Mouse (Mus musculus) myocyte (in vitro differentiated cells): Measurements from ENCODE around the gene Myo1d. TPM values are rescaled to one million over a fixed set of nuclear protein-coding genes. Genes with fewer than 3 reads are reported as not detected.
A peak's percentile ranks its signal among the peaks of the same experiment; 100 is the strongest.

Experiments
- H3K27me3 ChIP-seq: one replicate; pipeline ENCODE4 v1.6.1; 2011; ENCODE audit not compliant: control insufficient read depth, insufficient read depth, insufficient read length
- H3K36me3 ChIP-seq: one replicate; pipeline ENCODE4 v1.6.1; 2011; ENCODE audit not compliant: control insufficient read depth, insufficient read depth
- H3K4me2 ChIP-seq: one replicate; pipeline ENCODE4 v1.6.1; 2011; ENCODE audit warnings: low read depth, control low read depth
- H3K4me3 ChIP-seq: one replicate; pipeline ENCODE4 v1.5.1; 2011; ENCODE audit warnings: mild to moderate bottlenecking, control low read depth, moderate library complexity
- H3K79me2 ChIP-seq: one replicate; pipeline ENCODE4 v1.6.1; 2011; ENCODE audit not compliant: control insufficient read depth, insufficient read depth
- H3ac ChIP-seq: one replicate; pipeline ENCODE4 v1.6.1; 2011; ENCODE audit not compliant: control insufficient read depth, insufficient read length
- CEBPB ChIP-seq: IDR thresholded peaks from 2 replicates; pipeline ENCODE4 v1.6.1; 2011; ENCODE audit warnings: mild to moderate bottlenecking, moderate library complexity; ENCODE audit not compliant: poor library complexity, insufficient read depth, severe bottlenecking
- E2F4 ChIP-seq: IDR thresholded peaks from one replicate; pipeline ENCODE4 v1.6.1; 2011; ENCODE audit warnings: mild to moderate bottlenecking, control low read depth, moderate library complexity; ENCODE audit not compliant: insufficient read depth
- MAX ChIP-seq: IDR thresholded peaks from one replicate; pipeline ENCODE4 v1.6.1; 2011; ENCODE audit warnings: low read depth, mild to moderate bottlenecking, control low read depth
- MYOD1 ChIP-seq, 3 experiments: IDR thresholded peaks; one replicate each; pipeline ENCODE4 v1.6.1; 2011; ENCODE audit warnings: control low read depth in 2 of 3, low read depth in 2 of 3, mild to moderate bottlenecking in 2 of 3, moderate library complexity in 1 of 3; ENCODE audit not compliant: insufficient read length in 2 of 3, control insufficient read depth in 1 of 3
- MYOG ChIP-seq, 3 experiments: IDR thresholded peaks; one replicate each; pipeline ENCODE4 v1.6.1; 2011; ENCODE audit warnings: control low read depth in 2 of 3, low read depth in 2 of 3, mild to moderate bottlenecking in 2 of 3; ENCODE audit not compliant: insufficient read length in 2 of 3, control insufficient read depth in 1 of 3, insufficient read depth in 1 of 3
- POLR2A ChIP-seq: IDR thresholded peaks from one replicate; pipeline ENCODE4 v1.6.1; 2011; ENCODE audit warnings: low read depth, mild to moderate bottlenecking, control low read depth, moderate library complexity; ENCODE audit not compliant: insufficient read length
- POLR2AphosphoS2 ChIP-seq: IDR thresholded peaks from one replicate; pipeline ENCODE4 v1.6.1; 2011; ENCODE audit warnings: low read depth, control low read depth; ENCODE audit not compliant: insufficient read length
- REST ChIP-seq: IDR thresholded peaks from one replicate; pipeline ENCODE4 v1.6.1; 2011; ENCODE audit warnings: mild to moderate bottlenecking, control low read depth, moderate library complexity; ENCODE audit not compliant: insufficient read depth, insufficient read length
- SRF ChIP-seq: IDR thresholded peaks from one replicate; pipeline ENCODE4 v1.6.1; 2011; ENCODE audit warnings: low read depth; ENCODE audit not compliant: control insufficient read depth, insufficient read length
- TCF12 ChIP-seq: IDR thresholded peaks from one replicate; pipeline ENCODE4 v1.6.1; 2011; ENCODE audit warnings: mild to moderate bottlenecking, control low read depth; ENCODE audit not compliant: poor library complexity, insufficient read depth, severe bottlenecking
- TCF3 ChIP-seq: IDR thresholded peaks from one replicate; pipeline ENCODE4 v1.6.1; 2011; ENCODE audit warnings: low read depth, control low read depth; ENCODE audit not compliant: insufficient read length
- USF1 ChIP-seq: IDR thresholded peaks from one replicate; pipeline ENCODE4 v1.6.1; 2011; ENCODE audit warnings: low read depth, mild to moderate bottlenecking, control low read depth, moderate library complexity
- polyA plus RNA-seq: library from polyadenylated mRNA; unstranded; fragments of >200 nt; fragmentation: generic; extraction: Trizol; gene quantifications from one replicate; pipeline ENCODE4 v1.2.1, GENCODE M21; 2012; ENCODE audit warnings: missing spikeins

Myo1d gene
- polyA plus RNA-seq, 1 experiment: 10.5 TPM

- Histone ChIP-seq H3K27me3 (no peaks in the 10 kb centered on the region), H3K4me3 (no peak overlapping the region), H3K4me2 (no peak overlapping the region), H3ac (no peak overlapping the region), H3K79me2 (no peaks in the 10 kb centered on the region), H3K36me3 (no peaks in the 10 kb centered on the region)
- TF ChIP-seq MYOD1 (IDR thresholded peaks at IDR 0.05; ENCODE audit: control insufficient read depth in 1 of 3, insufficient read length in 2 of 3, low read depth in 2 of 3): peak in 1 of 3 experiments; percentile 45
- TF ChIP-seq MYOG (IDR thresholded peaks at IDR 0.05; ENCODE audit: control insufficient read depth in 1 of 3, insufficient read depth in 1 of 3, insufficient read length in 2 of 3, low read depth in 2 of 3): no peak
Observed at GRCm38 (mm10) chr11:80505581-80505980, 274.2 kb downstream of the Myo1d start.

GRCm38 (mm10) chr11:80504519-80505385 is 275.1 kb downstream of the Myo1d start:
- H3ac ChIP-seq: no peak overlapping the region
- TF ChIP-seq REST (no peak), POLR2A (no peak), MYOD1 (IDR thresholded peaks at IDR 0.05; ENCODE audit: control insufficient read depth in 1 of 3, insufficient read length in 2 of 3, low read depth in 2 of 3) (peak in 1 of 3 experiments; percentile 65), TCF12 (no peak), MYOG (IDR thresholded peaks at IDR 0.05; ENCODE audit: control insufficient read depth in 1 of 3, insufficient read depth in 1 of 3, insufficient read length in 2 of 3, low read depth in 2 of 3) (no peak), SRF (no peak), TCF3 (no peak)
- no peaks in the 10 kb centered on the region for H3K27me3 ChIP-seq
- no peaks in the 10 kb centered on the region for H3K79me2 ChIP-seq
- no peaks in the 10 kb centered on the region for H3K36me3 ChIP-seq
- H3K4me2 ChIP-seq: no peak overlapping the region
- H3K4me3 ChIP-seq: no peak overlapping the region

GRCm38 (mm10) chr11:80503726-80504452 is 275.9 kb downstream of the Myo1d start:
- TF ChIP-seq TCF3 (no peak), SRF (no peak), REST (no peak), MAX (no peak), TCF12 (no peak)
- Histone ChIP-seq H3K36me3 (no peaks in the 10 kb centered on the region), H3K4me3 (no peak overlapping the region), H3K4me2 (no peak overlapping the region), H3K27me3 (no peaks in the 10 kb centered on the region), H3K79me2 (no peaks in the 10 kb centered on the region), H3ac (no peak overlapping the region)

DNA sequence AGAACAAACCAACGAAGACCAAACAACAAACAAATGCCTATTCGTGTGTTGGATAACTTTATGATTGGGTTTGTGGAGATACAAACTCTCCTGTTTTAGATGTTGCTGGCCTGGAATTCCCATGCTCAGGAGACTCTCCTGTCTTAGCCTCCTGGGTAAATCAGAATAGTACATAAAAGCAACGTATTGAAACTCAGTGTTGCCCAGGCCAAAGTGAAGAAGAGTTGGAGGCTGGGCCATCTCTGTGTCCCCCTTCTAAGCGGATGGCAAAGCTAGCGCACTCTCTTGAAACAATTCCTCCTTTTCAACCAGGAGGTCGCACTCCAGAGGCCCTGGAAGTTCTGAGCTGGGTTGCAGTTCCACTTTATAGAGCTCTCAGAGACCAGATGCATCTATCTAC is 276.5 kb downstream of the Myo1d start:
- Histone ChIP-seq H3ac (no peak overlapping the region), H3K4me2 (no peak overlapping the region), H3K36me3 (no peaks in the 10 kb centered on the region), H3K4me3 (no peak overlapping the region), H3K27me3 (no peaks in the 10 kb centered on the region), H3K79me2 (no peaks in the 10 kb centered on the region)
- TF ChIP-seq MYOG (IDR thresholded peaks at IDR 0.05; ENCODE audit: control insufficient read depth in 1 of 3, insufficient read depth in 1 of 3, insufficient read length in 2 of 3, low read depth in 2 of 3): no peak
- no peak for TF ChIP-seq E2F4
- TF ChIP-seq TCF12: no peak
- no peak for TF ChIP-seq CEBPB
- TF ChIP-seq POLR2A: no peak
- no peak for TF ChIP-seq MAX
- no peak for TF ChIP-seq USF1
- no peak for TF ChIP-seq POLR2AphosphoS2
- no peak for TF ChIP-seq MYOD1 (IDR thresholded peaks at IDR 0.05; ENCODE audit: control insufficient read depth in 1 of 3, insufficient read length in 2 of 3, low read depth in 2 of 3)
- TF ChIP-seq REST: no peak
- no peak for TF ChIP-seq SRF
- no peak for TF ChIP-seq TCF3

DNA sequence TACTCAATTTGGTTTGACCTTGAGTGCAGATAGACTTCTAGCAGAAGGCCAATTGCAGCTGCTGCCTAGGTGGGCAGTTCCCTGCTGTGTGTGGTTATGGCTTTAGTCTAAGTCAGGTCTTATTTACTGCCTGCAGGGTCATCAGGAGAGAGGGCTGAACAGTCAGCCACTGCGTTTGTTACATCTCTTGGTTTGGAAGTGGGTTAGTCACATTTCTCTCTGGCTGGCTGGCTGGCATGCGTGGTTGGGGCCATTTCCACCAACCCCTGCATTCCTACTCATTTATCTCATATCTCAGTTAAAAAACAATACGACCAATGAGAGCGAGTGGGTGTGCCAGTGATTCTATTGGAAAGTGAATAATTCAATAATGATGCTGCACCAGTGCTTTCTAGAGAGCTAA is 280.3 kb downstream of the Myo1d start:
- TF ChIP-seq SRF (no peak), USF1 (no peak), MYOD1 (IDR thresholded peaks at IDR 0.05; ENCODE audit: control insufficient read depth in 1 of 3, insufficient read length in 2 of 3, low read depth in 2 of 3) (peak; percentile 20 to 92 (median 87)), MYOG (IDR thresholded peaks at IDR 0.05; ENCODE audit: control insufficient read depth in 1 of 3, insufficient read depth in 1 of 3, insufficient read length in 2 of 3, low read depth in 2 of 3) (peak in 2 of 3 experiments; percentile 86 to 88), E2F4 (no peak), POLR2AphosphoS2 (no peak), TCF3 (no peak), MAX (no peak), CEBPB (0 out of 2 replicates have a peak, but pooled peaks have one; percentile 18), TCF12 (peak; percentile 76), POLR2A (peak; percentile 17), REST (no peak)
- peak overlapping the region; percentile 87 for H3K4me2 ChIP-seq
- H3K79me2 ChIP-seq: no peaks in the 10 kb centered on the region
- no peak overlapping the region for H3K4me3 ChIP-seq
- no peaks in the 10 kb centered on the region for H3K27me3 ChIP-seq
- no peak overlapping the region for H3ac ChIP-seq
- no peaks in the 10 kb centered on the region for H3K36me3 ChIP-seq
